Mouse (Mus musculus): ENCODE measurements around the gene B4galnt2.

DNA sequence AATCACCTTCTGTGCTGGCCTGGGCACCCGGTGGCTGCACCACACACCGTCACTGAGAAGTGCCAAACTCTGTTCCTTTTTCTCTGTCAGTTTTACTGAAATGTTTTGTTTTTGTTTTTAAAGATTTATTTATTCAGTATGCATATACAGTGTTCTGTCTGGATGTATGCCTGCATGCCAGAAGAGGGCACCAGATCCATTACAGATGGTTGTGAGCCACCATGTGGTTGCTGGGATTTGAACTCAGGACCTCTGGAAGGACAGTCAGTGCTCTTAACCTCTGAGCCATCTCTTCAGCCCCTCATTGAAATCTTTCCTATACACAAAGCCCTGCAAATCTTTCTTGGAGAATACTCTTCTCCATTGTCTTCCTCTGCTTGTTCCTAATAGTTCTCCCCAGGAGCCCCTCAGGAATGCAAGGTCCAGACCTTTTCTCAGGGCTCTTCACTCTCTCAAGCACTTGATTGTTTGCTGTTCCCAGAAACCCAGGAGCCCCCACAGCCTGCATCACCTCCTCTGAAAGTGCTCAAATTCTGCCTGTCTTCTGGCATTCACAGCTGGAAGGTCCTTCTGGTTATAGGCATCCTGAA is 24.1 kb downstream of the B4galnt2 start:
- TF ChIP-seq REST (IDR thresholded peaks at IDR 0.05; ENCODE audit: insufficient read depth, insufficient read length) (no peak), E2F4 (IDR thresholded peaks at IDR 0.05; ENCODE audit: insufficient read depth) (no peak), MAX (IDR thresholded peaks at IDR 0.05; ENCODE audit: low read depth) (no peak), POLR2A (IDR thresholded peaks at IDR 0.05; ENCODE audit: insufficient read length, low read depth) (no peak), SRF (IDR thresholded peaks at IDR 0.05; ENCODE audit: control insufficient read depth, insufficient read length, low read depth) (no peak), POLR2AphosphoS2 (IDR thresholded peaks at IDR 0.05; ENCODE audit: insufficient read length, low read depth) (no peak), MYOD1 (IDR thresholded peaks at IDR 0.05; ENCODE audit: control insufficient read depth in 1 of 3, insufficient read length in 2 of 3, low read depth in 2 of 3) (no peak), USF1 (IDR thresholded peaks at IDR 0.05; ENCODE audit: low read depth) (no peak)

Measured in myocyte (in vitro differentiated cells).